Mouse (Mus musculus) myocyte (in vitro differentiated cells): Measurements from ENCODE around the gene Mgat2. TPM values are rescaled to one million over a fixed set of nuclear protein-coding genes. Genes with fewer than 3 reads are reported as not detected.
"Not testable (repeated sequence)": the region's sequence is repeated elsewhere in the genome, so short reads cannot be mapped to it uniquely, and the experiment has no call there.

Source experiments
- H3K27me3 ChIP-seq: one replicate; pipeline ENCODE4 v1.6.1; 2011; ENCODE audit not compliant: control insufficient read depth, insufficient read depth, insufficient read length
- H3K36me3 ChIP-seq: one replicate; pipeline ENCODE4 v1.6.1; 2011; ENCODE audit not compliant: control insufficient read depth, insufficient read depth
- H3K4me2 ChIP-seq: one replicate; pipeline ENCODE4 v1.6.1; 2011; ENCODE audit warnings: low read depth, control low read depth
- H3K4me3 ChIP-seq: one replicate; pipeline ENCODE4 v1.5.1; 2011; ENCODE audit warnings: mild to moderate bottlenecking, control low read depth, moderate library complexity
- H3K79me2 ChIP-seq: one replicate; pipeline ENCODE4 v1.6.1; 2011; ENCODE audit not compliant: control insufficient read depth, insufficient read depth
- H3ac ChIP-seq: one replicate; pipeline ENCODE4 v1.6.1; 2011; ENCODE audit not compliant: control insufficient read depth, insufficient read length
- CEBPB ChIP-seq: IDR thresholded peaks from 2 replicates; pipeline ENCODE4 v1.6.1; 2011; ENCODE audit warnings: mild to moderate bottlenecking, moderate library complexity; ENCODE audit not compliant: poor library complexity, insufficient read depth, severe bottlenecking
- E2F4 ChIP-seq: IDR thresholded peaks from one replicate; pipeline ENCODE4 v1.6.1; 2011; ENCODE audit warnings: mild to moderate bottlenecking, control low read depth, moderate library complexity; ENCODE audit not compliant: insufficient read depth
- MAX ChIP-seq: IDR thresholded peaks from one replicate; pipeline ENCODE4 v1.6.1; 2011; ENCODE audit warnings: low read depth, mild to moderate bottlenecking, control low read depth
- MYOD1 ChIP-seq, 3 experiments: IDR thresholded peaks; one replicate each; pipeline ENCODE4 v1.6.1; 2011; ENCODE audit warnings: control low read depth in 2 of 3, low read depth in 2 of 3, mild to moderate bottlenecking in 2 of 3, moderate library complexity in 1 of 3; ENCODE audit not compliant: insufficient read length in 2 of 3, control insufficient read depth in 1 of 3
- MYOG ChIP-seq, 3 experiments: IDR thresholded peaks; one replicate each; pipeline ENCODE4 v1.6.1; 2011; ENCODE audit warnings: control low read depth in 2 of 3, low read depth in 2 of 3, mild to moderate bottlenecking in 2 of 3; ENCODE audit not compliant: insufficient read length in 2 of 3, control insufficient read depth in 1 of 3, insufficient read depth in 1 of 3
- POLR2A ChIP-seq: IDR thresholded peaks from one replicate; pipeline ENCODE4 v1.6.1; 2011; ENCODE audit warnings: low read depth, mild to moderate bottlenecking, control low read depth, moderate library complexity; ENCODE audit not compliant: insufficient read length
- POLR2AphosphoS2 ChIP-seq: IDR thresholded peaks from one replicate; pipeline ENCODE4 v1.6.1; 2011; ENCODE audit warnings: low read depth, control low read depth; ENCODE audit not compliant: insufficient read length
- REST ChIP-seq: IDR thresholded peaks from one replicate; pipeline ENCODE4 v1.6.1; 2011; ENCODE audit warnings: mild to moderate bottlenecking, control low read depth, moderate library complexity; ENCODE audit not compliant: insufficient read depth, insufficient read length
- SRF ChIP-seq: IDR thresholded peaks from one replicate; pipeline ENCODE4 v1.6.1; 2011; ENCODE audit warnings: low read depth; ENCODE audit not compliant: control insufficient read depth, insufficient read length
- TCF12 ChIP-seq: IDR thresholded peaks from one replicate; pipeline ENCODE4 v1.6.1; 2011; ENCODE audit warnings: mild to moderate bottlenecking, control low read depth; ENCODE audit not compliant: poor library complexity, insufficient read depth, severe bottlenecking
- TCF3 ChIP-seq: IDR thresholded peaks from one replicate; pipeline ENCODE4 v1.6.1; 2011; ENCODE audit warnings: low read depth, control low read depth; ENCODE audit not compliant: insufficient read length
- USF1 ChIP-seq: IDR thresholded peaks from one replicate; pipeline ENCODE4 v1.6.1; 2011; ENCODE audit warnings: low read depth, mild to moderate bottlenecking, control low read depth, moderate library complexity
- polyA plus RNA-seq: library from polyadenylated mRNA; unstranded; fragments of >200 nt; fragmentation: generic; extraction: Trizol; gene quantifications from one replicate; pipeline ENCODE4 v1.2.1, GENCODE M21; 2012; ENCODE audit warnings: missing spikeins

Gene Mgat2
- polyA plus RNA-seq, 1 experiment = 20.7 TPM

GRCm38 (mm10) chr12:69158765-69159577 lies 25.0 kb upstream of the Mgat2 start, which contains the start of gene Rps29:
Gene Rps29, minus strand, starts transcription at chr12:69159186.
- Histone ChIP-seq H3ac (peak within 1 kb of the TSS; percentile 97), H3K36me3 (peaks cover 23% of the 10 kb centered on the region), H3K4me3 (peak within 1 kb of the TSS; percentile 69), H3K4me2 (peak within 1 kb of the TSS; percentile 90), H3K79me2 (peaks cover 15% of the 10 kb centered on the region)
- H3K27me3 ChIP-seq = not testable (repeated sequence)
- TF ChIP-seq POLR2A (peak; percentile 63), POLR2AphosphoS2 (peak; percentile 76)

- Histone ChIP-seq H3K4me2 (peak overlapping the region; percentile 57), H3K27me3 (no peaks in the 10 kb centered on the region), H3K36me3 (peaks cover 23% of the 10 kb centered on the region), H3ac (no peak overlapping the region), H3K4me3 (peak overlapping the region; percentile 69), H3K79me2 (peaks cover 15% of the 10 kb centered on the region)
- TF ChIP-seq TCF3 = no peak
Measured at GRCm38 (mm10) chr12:69159578-69159940, 24.4 kb upstream of the Mgat2 start.

- not testable (repeated sequence) for H3K4me3 ChIP-seq, H3ac ChIP-seq
Measured at GRCm38 (mm10) chr12:69160677-69161076, 23.3 kb upstream of the Mgat2 start.

GRCm38 (mm10) chr12:69163586-69163985 lies 20.4 kb upstream of the Mgat2 start:
- not testable (repeated sequence) for H3K4me2 ChIP-seq, H3K36me3 ChIP-seq, H3K79me2 ChIP-seq, H3ac ChIP-seq, H3K27me3 ChIP-seq, H3K4me3 ChIP-seq

More at GRCm38 (mm10) chr12:69160677-69161076, 23.3 kb upstream of the Mgat2 start:
- H3K4me2 ChIP-seq, H3K27me3 ChIP-seq: not testable (repeated sequence)
- H3K36me3 ChIP-seq = peaks cover 19% of the 10 kb centered on the region
- peaks cover 15% of the 10 kb centered on the region for H3K79me2 ChIP-seq

GRCm38 (mm10) chr12:69164904-69165303 lies 19.1 kb upstream of the Mgat2 start:
- no peak overlapping the region for H3K4me3 ChIP-seq
- TF ChIP-seq USF1 (no peak), REST (no peak), TCF3 (no peak), MAX (no peak), SRF (no peak), POLR2AphosphoS2 (no peak), CEBPB (no peak), POLR2A (no peak), E2F4 (no peak), MYOD1 (IDR thresholded peaks at IDR 0.05; ENCODE audit: control insufficient read depth in 1 of 3, insufficient read length in 2 of 3, low read depth in 2 of 3) (no peak), MYOG (IDR thresholded peaks at IDR 0.05; ENCODE audit: control insufficient read depth in 1 of 3, insufficient read depth in 1 of 3, insufficient read length in 2 of 3, low read depth in 2 of 3) (no peak), TCF12 (no peak)

GRCm38 (mm10) chr12:69166861-69167581 lies 16.9 kb upstream of the Mgat2 start:
- not testable (repeated sequence) for H3K79me2 ChIP-seq, H3ac ChIP-seq, H3K27me3 ChIP-seq, H3K4me2 ChIP-seq, H3K36me3 ChIP-seq, H3K4me3 ChIP-seq

More at GRCm38 (mm10) chr12:69164904-69165303, 19.1 kb upstream of the Mgat2 start:
- no peaks in the 10 kb centered on the region for H3K36me3 ChIP-seq
- peaks cover 2% of the 10 kb centered on the region for H3K79me2 ChIP-seq
- no peak overlapping the region for H3K4me2 ChIP-seq
- H3K27me3 ChIP-seq = no peaks in the 10 kb centered on the region
- no peak overlapping the region for H3ac ChIP-seq
